Mouse (Mus musculus): ENCODE measurements around the gene Islr.

Gene Islr

GRCm38 (mm10) chr9:58220218-58220903, 16.3 kb upstream of the Islr start:
- DNase-seq (ENCODE audit: low read depth, low spot score): peak; percentile 70

- no peak for DNase-seq (ENCODE audit: low read depth, low spot score)
These were observed 14.4 kb upstream of the Islr start for GRCm38 (mm10) chr9:58218539-58218938.

- DNase-seq (ENCODE audit: low read depth, low spot score): peak; percentile 44
These were observed 12.3 kb upstream of the Islr start for GRCm38 (mm10) chr9:58216402-58216801.

- no peak for DNase-seq (ENCODE audit: low read depth, low spot score)
These were observed 10.5 kb upstream of the Islr start for GRCm38 (mm10) chr9:58214519-58215180.

- DNase-seq (ENCODE audit: low read depth, low spot score): no peak
These were observed 9.8 kb upstream of the Islr start for GRCm38 (mm10) chr9:58213865-58214264.

GRCm38 (mm10) chr9:58213377-58213776, 9.3 kb upstream of the Islr start:
- DNase-seq (ENCODE audit: low read depth, low spot score): no peak

- no peak for DNase-seq (ENCODE audit: low read depth, low spot score)
These were observed 6.2 kb upstream of the Islr start for GRCm38 (mm10) chr9:58210304-58210627.

GRCm38 (mm10) chr9:58209462-58210303, 5.6 kb upstream of the Islr start:
- DNase-seq (ENCODE audit: low read depth, low spot score): no peak

GRCm38 (mm10) chr9:58206013-58206412, 1.9 kb upstream of the Islr start:
- DNase-seq (ENCODE audit: low read depth, low spot score): no peak

GRCm38 (mm10) chr9:58204448-58205000, 418 bp upstream of the Islr start:
- DNase-seq (ENCODE audit: low read depth, low spot score): peak; percentile 83

- DNase-seq (ENCODE audit: low read depth, low spot score): no peak
These were observed 1.2 kb downstream of the Islr start for GRCm38 (mm10) chr9:58202676-58203453.

GRCm38 (mm10) chr9:58201861-58202549, 2.1 kb downstream of the Islr start:
- DNase-seq (ENCODE audit: low read depth, low spot score): no peak

GRCm38 (mm10) chr9:58201091-58201842, 2.8 kb downstream of the Islr start:
- DNase-seq (ENCODE audit: low read depth, low spot score): no peak

- no peak for DNase-seq (ENCODE audit: low read depth, low spot score)
These were observed 3.6 kb downstream of the Islr start for GRCm38 (mm10) chr9:58200270-58201090.

- no peak for DNase-seq (ENCODE audit: low read depth, low spot score)
These were observed 4.5 kb downstream of the Islr start for GRCm38 (mm10) chr9:58199381-58200269.

GRCm38 (mm10) chr9:58198801-58199371, 5.2 kb downstream of the Islr start:
- no peak for DNase-seq (ENCODE audit: low read depth, low spot score)

GRCm38 (mm10) chr9:58197781-58198701, 6.1 kb downstream of the Islr start:
- DNase-seq (ENCODE audit: low read depth, low spot score): no peak

Measured in A20 (cell line).